Mouse (Mus musculus) midbrain, embryonic 11.5 days (tissue): ENCODE data around the gene Zdhhc5. TPM values are rescaled to one million over a fixed set of nuclear protein-coding genes. Genes with fewer than 3 reads are reported as not detected.
A peak's percentile ranks its signal among the peaks of the same experiment; 100 is the strongest.
"Not testable (repeated sequence)": the region's sequence is repeated elsewhere in the genome, so short reads cannot be mapped to it uniquely, and the experiment has no call there.

Source experiments
- ATAC-seq: fragments of 200-750 bp; cut with Nextera tagmentation; 2 replicates; pipeline ENCODE4 v1.8.0; 2017; ENCODE audit warnings: moderate TSS enrichment, moderate library complexity; ENCODE audit not compliant: low FRiP score
- DNase-seq: peaks from one replicate; pipeline ENCODE4 v3.0.0; 2015; ENCODE audit warnings: low spot score; ENCODE audit errors: missing footprints
- H3K27ac ChIP-seq: fragments of 300-500 bp; sonication (generic); 2 replicates; pipeline ENCODE4 v1.5.1; 2014; ENCODE audit warnings: low read depth, low read length
- H3K27me3 ChIP-seq: fragments of 300-500 bp; sonication (generic); 2 replicates; pipeline ENCODE4 v1.6.1; 2014; ENCODE audit warnings: mild to moderate bottlenecking, low read length, moderate library complexity, mixed read lengths; ENCODE audit not compliant: control insufficient read depth, insufficient read depth
- H3K36me3 ChIP-seq: fragments of 300-500 bp; sonication (generic); 2 replicates; pipeline ENCODE4 v1.6.1; 2014; ENCODE audit warnings: mild to moderate bottlenecking, low read length, moderate library complexity, mixed read lengths; ENCODE audit not compliant: control insufficient read depth, insufficient read depth
- H3K4me1 ChIP-seq: fragments of 300-500 bp; sonication (generic); 2 replicates; pipeline ENCODE4 v1.6.1; 2014; ENCODE audit warnings: low read length; ENCODE audit not compliant: control insufficient read depth, insufficient read depth
- H3K4me2 ChIP-seq: fragments of 300-500 bp; sonication (generic); 2 replicates; pipeline ENCODE4 v1.6.1; 2014; ENCODE audit warnings: mild to moderate bottlenecking, moderate library complexity
- H3K4me3 ChIP-seq: fragments of 300-500 bp; sonication (generic); 2 replicates; pipeline ENCODE4 v1.5.1; 2014; ENCODE audit warnings: low read depth, low read length
- H3K9ac ChIP-seq: fragments of 300-500 bp; sonication (generic); 2 replicates; pipeline ENCODE4 v1.6.1; 2014; ENCODE audit warnings: low read length
- H3K9me3 ChIP-seq: fragments of 300-500 bp; sonication (generic); 2 replicates; pipeline ENCODE4 v1.6.1; 2016; ENCODE audit warnings: low read length; ENCODE audit not compliant: control insufficient read depth
- WGBS: fragments of 180-500 bp; shearing (Covaris S2); extraction: QIAGEN DNeasy Blood & Tissue Kit; methylation state at CpG from one replicate; pipeline ENCODE4 v1.1.7; 2014; 5-methylcytosine and 5-hydroxymethylcytosine counted together
- polyA plus RNA-seq: library from polyadenylated mRNA; unstranded; fragments of >200 nt; fragmentation: Nextera tagmentation; extraction: Ambion mirVana; gene quantifications from 2 replicates; pipeline ENCODE4 v1.2.1, GENCODE M21; 2014

Zdhhc5 gene
- polyA plus RNA-seq, 1 experiment from 2014 or later: 22.4 TPM

DNA sequence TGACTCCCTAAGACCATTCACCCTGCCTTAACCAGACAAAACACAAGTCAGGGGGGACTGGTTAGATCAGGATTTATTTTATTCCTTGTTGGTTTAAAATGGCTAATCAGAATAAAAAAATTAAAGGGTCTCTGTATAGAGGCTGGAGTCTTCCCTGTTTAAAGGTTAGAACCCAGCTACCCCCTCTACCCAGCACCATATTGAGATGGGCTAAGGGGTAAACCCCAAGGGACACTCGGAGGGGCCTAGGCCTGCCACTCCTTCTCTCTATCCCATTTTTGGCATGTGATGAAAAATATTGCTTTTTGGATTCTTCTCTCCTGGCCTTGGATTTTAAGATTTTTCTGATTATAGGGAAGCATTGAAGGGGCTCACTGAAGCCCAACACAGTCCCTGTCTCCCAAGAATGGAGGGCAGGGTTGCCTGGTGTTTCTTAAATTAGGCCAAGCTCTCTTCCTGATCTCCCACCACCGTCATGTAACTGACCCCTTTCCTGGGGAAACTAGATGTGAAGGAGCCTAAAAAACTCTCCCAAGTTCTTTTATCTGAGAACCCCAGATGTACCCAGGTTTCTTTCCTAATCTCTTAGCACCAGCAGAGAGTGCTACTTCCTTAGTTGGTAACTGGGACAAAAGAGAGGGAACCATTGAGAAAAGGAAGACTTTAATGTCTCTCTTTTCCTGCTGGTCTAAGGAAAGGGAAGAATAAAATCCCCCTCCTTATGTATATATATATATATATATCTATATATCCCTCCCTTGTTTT lies 26.7 kb downstream of the Zdhhc5 start:
- no peak for ATAC-seq
- Histone ChIP-seq H3K4me3 (no peak overlapping the region), H3K27me3 (no peaks in the 10 kb centered on the region), H3K9ac (no peak overlapping the region), H3K4me1 (no peaks in the 10 kb centered on the region), H3K9me3 (no peaks in the 10 kb centered on the region), H3K36me3 (peaks cover 33% of the 10 kb centered on the region), H3K4me2 (no peak overlapping the region), H3K27ac (no peak overlapping the region)
- no peak for DNase-seq
- WGBS: 80% methylated on average over 2 of the region's 2 CpGs

DNA sequence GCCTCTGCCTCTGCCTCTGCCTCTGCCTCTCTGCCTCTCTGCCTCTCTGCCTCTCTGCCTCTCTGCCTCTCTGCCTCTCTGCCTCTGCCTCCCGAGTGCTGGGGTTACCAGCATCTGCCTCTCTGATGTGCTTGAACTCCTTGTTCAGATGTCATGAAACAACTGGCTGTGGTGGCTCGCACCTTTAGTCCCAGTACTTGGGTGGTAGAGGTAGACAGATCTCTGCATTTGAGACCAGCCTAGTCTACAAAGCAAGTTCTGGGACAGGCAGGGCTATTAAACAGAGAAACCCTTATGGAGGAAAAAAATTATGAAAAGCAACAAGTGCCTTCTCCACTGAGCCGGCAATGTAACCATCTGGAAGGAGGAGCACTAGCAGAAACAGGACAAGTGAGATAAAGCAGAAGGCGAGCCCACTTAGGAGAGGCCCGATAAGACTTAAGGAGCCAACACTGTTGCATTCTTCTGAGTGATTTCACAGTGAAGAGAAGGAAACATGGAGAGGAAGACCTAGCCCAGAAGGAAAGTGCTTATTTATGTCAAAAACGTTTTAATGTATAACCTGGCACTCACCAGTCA lies 32.3 kb downstream of the Zdhhc5 start:
- DNase-seq (no peak), ATAC-seq (no peak)
- 92% methylated on average over 6 of the region's 6 CpGs for WGBS
- Histone ChIP-seq H3K27ac (no peak overlapping the region), H3K4me1 (peaks cover 5% of the 10 kb centered on the region), H3K9ac (no peak overlapping the region), H3K36me3 (peaks cover 11% of the 10 kb centered on the region; the same call in 1 of the 2 replicates), H3K4me2 (no peak overlapping the region), H3K9me3 (no peaks in the 10 kb centered on the region), H3K27me3 (no peaks in the 10 kb centered on the region), H3K4me3 (no peak overlapping the region)

DNA sequence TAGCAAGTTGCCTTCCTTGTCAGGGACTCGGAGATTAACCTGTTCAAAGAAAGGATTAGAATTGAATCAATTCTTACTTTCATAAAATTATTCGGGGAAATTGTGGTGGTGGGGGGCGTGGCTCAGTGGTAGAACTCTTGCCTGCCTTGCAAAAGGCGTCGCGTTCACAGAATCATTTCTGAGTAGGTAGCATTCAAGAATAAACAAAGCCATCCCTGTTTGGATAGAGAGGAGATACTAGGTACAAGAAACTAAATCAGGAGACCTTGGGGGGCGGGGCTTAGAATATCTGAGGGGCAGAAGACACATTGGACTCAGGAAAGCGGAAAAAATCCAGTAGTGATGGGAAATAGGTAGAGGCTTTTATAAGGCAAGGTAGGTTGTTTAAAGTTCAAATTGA lies 36.0 kb downstream of the Zdhhc5 start, which contains the start of gene Tmx2:
Gene Tmx2, minus strand, starts transcription at position 125 of the 400 bp plus-strand sequence.
- Histone ChIP-seq H3K36me3 (0 out of 2 replicates have a peak, but pooled peaks cover 6% of the 10 kb centered on the region), H3K27me3 (no peaks in the 10 kb centered on the region), H3K4me3 (peak within 1 kb of the TSS; percentile 85), H3K9ac (peak within 1 kb of the TSS; percentile 81), H3K27ac (peak within 1 kb of the TSS; percentile 17; the same call in 1 of the 2 replicates), H3K4me2 (peak within 1 kb of the TSS; percentile 53), H3K4me1 (peaks cover 9% of the 10 kb centered on the region), H3K9me3 (no peaks in the 10 kb centered on the region)
- 18% methylated on average over 8 of the region's 8 CpGs for WGBS
- ATAC-seq: no peak
- DNase-seq: no peak

- DNase-seq (peak; percentile 98), ATAC-seq (peak; percentile 100)
- WGBS: under 1% methylated on average over 43 of the region's 44 CpGs
- H3K9ac ChIP-seq: peak within 1 kb of the TSS; percentile 81
- no peaks in the 10 kb centered on the region for H3K27me3 ChIP-seq
- peak within 1 kb of the TSS; percentile 85 for H3K4me3 ChIP-seq
- H3K36me3 ChIP-seq: peaks cover 6% of the 10 kb centered on the region; the same call in 1 of the 2 replicates
- peaks cover 9% of the 10 kb centered on the region for H3K4me1 ChIP-seq
- peak within 1 kb of the TSS; percentile 17; the same call in 1 of the 2 replicates for H3K27ac ChIP-seq
- no peaks in the 10 kb centered on the region for H3K9me3 ChIP-seq
- H3K4me2 ChIP-seq: peak within 1 kb of the TSS; percentile 73
Observed at GRCm38 (mm10) chr2:84677968-84678880, 36.8 kb downstream of the Zdhhc5 start, which contains the start of the genes Gm28635 and Med19. Gene Gm28635, minus strand, starts transcription at chr2:84678041. Gene Med19, plus strand, starts transcription at chr2:84678402.

GRCm38 (mm10) chr2:84677270-84677967 lies 37.6 kb downstream of the Zdhhc5 start:
- Histone ChIP-seq H3K27me3 (no peaks in the 10 kb centered on the region), H3K4me1 (peaks cover 9% of the 10 kb centered on the region), H3K9me3 (no peaks in the 10 kb centered on the region), H3K36me3 (peaks cover 6% of the 10 kb centered on the region; the same call in 1 of the 2 replicates), H3K4me2 (peak overlapping the region; percentile 73), H3K9ac (peak overlapping the region; percentile 71), H3K27ac (peak overlapping the region; percentile 14; the same call in 1 of the 2 replicates), H3K4me3 (peak overlapping the region; percentile 65)
- WGBS: 10% methylated on average over 22 of the region's 22 CpGs
- ATAC-seq: peak; percentile 60
- peak; percentile 90 for DNase-seq

GRCm38 (mm10) chr2:84671535-84671934 lies 43.4 kb downstream of the Zdhhc5 start:
- H3K27ac ChIP-seq, H3K36me3 ChIP-seq, H3K4me3 ChIP-seq, H3K9me3 ChIP-seq, H3K9ac ChIP-seq, H3K27me3 ChIP-seq, H3K4me1 ChIP-seq, DNase-seq: not testable (repeated sequence)
- ATAC-seq: 0 out of 2 replicates have a peak, but pooled peaks have one; percentile 0
- 77% methylated on average over 4 of the region's 5 CpGs for WGBS
- H3K4me2 ChIP-seq: peak overlapping the region; percentile 56; the same call in 1 of the 2 replicates

- Histone ChIP-seq H3K27ac (peak within 1 kb of the TSS; percentile 80), H3K9ac (peak within 1 kb of the TSS; percentile 91), H3K36me3 (peaks cover 3% of the 10 kb centered on the region; the same call in 1 of the 2 replicates), H3K4me1 (peaks cover 4% of the 10 kb centered on the region; the same call in 1 of the 2 replicates), H3K9me3 (no peaks in the 10 kb centered on the region), H3K4me2 (peak within 1 kb of the TSS; percentile 56), H3K4me3 (peak within 1 kb of the TSS; percentile 72), H3K27me3 (no peaks in the 10 kb centered on the region)
- DNase-seq: peak; percentile 98
- under 1% methylated on average over 20 of the region's 20 CpGs for WGBS
- peak; percentile 97 for ATAC-seq
Observed at GRCm38 (mm10) chr2:84670569-84670933, 44.4 kb downstream of the Zdhhc5 start, which contains the start of gene Selenoh. Gene Selenoh, minus strand, starts transcription at chr2:84670770.
